Mouse (Mus musculus) forebrain, postnatal 0 days (tissue): ENCODE data around the gene Map3k4. TPM values are rescaled to one million over a fixed set of nuclear protein-coding genes. Genes with fewer than 3 reads are reported as not detected.

ENCODE experiments used
- ATAC-seq: fragments of 200-750 bp; cut with Nextera tagmentation; 2 replicates; pipeline ENCODE4 v1.8.0; 2017; ENCODE audit warnings: mild to moderate bottlenecking, moderate library complexity
- DNase-seq: peaks from one replicate; pipeline ENCODE4 v3.0.0-alpha.2; 2015
- H3K27ac ChIP-seq: fragments of 300-500 bp; sonication (generic); 2 replicates; pipeline ENCODE4 v1.5.1; 2014; ENCODE audit warnings: low read depth, mild to moderate bottlenecking, antibody characterized with exemption, low read length, moderate library complexity, mixed read lengths
- H3K27me3 ChIP-seq: fragments of 300-500 bp; sonication (generic); 2 replicates; pipeline ENCODE4 v1.6.1; 2014; ENCODE audit warnings: mild to moderate bottlenecking, low read length, mixed read lengths; ENCODE audit not compliant: insufficient read depth
- H3K36me3 ChIP-seq: fragments of 300-500 bp; sonication (generic); 2 replicates; pipeline ENCODE4 v1.6.1; 2014; ENCODE audit warnings: mild to moderate bottlenecking, moderate library complexity; ENCODE audit not compliant: insufficient read depth
- H3K4me1 ChIP-seq: fragments of 300-500 bp; sonication (generic); 2 replicates; pipeline ENCODE4 v1.6.1; 2014; ENCODE audit warnings: antibody characterized with exemption; ENCODE audit not compliant: insufficient read depth
- H3K4me2 ChIP-seq: fragments of 300-500 bp; sonication (generic); 2 replicates; pipeline ENCODE4 v1.6.1; 2014; ENCODE audit warnings: low read depth, mild to moderate bottlenecking, moderate library complexity
- H3K4me3 ChIP-seq: fragments of 300-500 bp; sonication (generic); 2 replicates; pipeline ENCODE4 v1.5.1; 2014; ENCODE audit warnings: low read depth, low read length, mixed read lengths
- H3K9ac ChIP-seq: fragments of 300-500 bp; sonication (generic); 2 replicates; pipeline ENCODE4 v1.6.1; 2014; ENCODE audit warnings: mild to moderate bottlenecking
- H3K9me3 ChIP-seq: fragments of 300-500 bp; sonication (generic); 2 replicates; pipeline ENCODE4 v1.6.1; 2016; ENCODE audit warnings: low read length
- CTCF ChIP-seq: sonication (generic); IDR thresholded peaks from 2 replicates; pipeline ENCODE4 v1.5.1; 2016; ENCODE audit warnings: antibody characterized with exemption, control low read depth, low read depth
- WGBS: fragments of 180-500 bp; shearing (Covaris S2); extraction: QIAGEN DNeasy Blood & Tissue Kit; methylation state at CpG from one replicate; pipeline ENCODE4 v1.1.7; 2014; 5-methylcytosine and 5-hydroxymethylcytosine counted together
- polyA plus RNA-seq: library from polyadenylated mRNA; unstranded; fragments of >200 nt; fragmentation: Nextera tagmentation; extraction: Ambion mirVana; gene quantifications from 2 replicates; pipeline ENCODE4 v1.2.1, GENCODE M21; 2015
- total RNA-seq: library from RNA; depleted of rRNA; stranded (reverse); fragments of >200 nt; gene quantifications from 2 replicates; pipeline ENCODE4 v1.2.3, GENCODE M21; 2014; rRNA removed

Gene Map3k4
- total RNA-seq: 28.9 and 35.3 TPM in 2 replicates
- polyA plus RNA-seq: 27.4 and 35.1 TPM in 2 replicates

DNA sequence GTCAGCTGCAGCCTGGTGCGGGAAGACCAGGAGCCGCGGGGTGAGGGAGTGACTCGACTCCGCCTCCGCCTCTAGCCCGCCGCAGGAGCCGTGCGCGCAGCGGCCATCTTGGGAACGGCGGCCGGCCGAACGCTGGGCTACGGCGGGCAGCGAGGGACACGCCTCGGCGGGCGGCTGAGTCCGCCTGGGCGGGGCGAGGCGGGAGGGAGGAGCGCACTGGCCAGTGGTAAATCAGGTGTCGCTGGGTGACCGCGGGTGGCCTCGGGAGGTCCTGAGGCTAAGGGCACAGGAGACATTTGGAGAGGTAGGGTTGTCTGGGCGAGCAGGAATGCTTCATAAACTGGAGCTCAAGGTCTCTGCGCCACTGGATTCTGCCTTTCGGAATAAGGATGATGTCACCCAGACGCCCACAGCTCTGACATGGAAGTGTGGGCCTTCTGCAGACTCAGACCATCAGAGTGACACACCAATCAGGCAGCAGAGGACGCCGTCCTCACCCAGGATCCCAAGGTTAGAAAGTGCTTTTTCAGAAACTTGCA, at the start of gene Map3k4:
Map3k4 (minus strand) TSS at position 134 of the 539 bp plus-strand sequence.
- peak within 1 kb of the TSS; percentile 92 for H3K9ac ChIP-seq
- H3K27me3 ChIP-seq: no peaks in the 10 kb centered on the region
- WGBS: under 1% methylated on average over 38 of the region's 39 CpGs
- DNase-seq (peak; percentile 91), ATAC-seq (peak; percentile 93)
- no peaks in the 10 kb centered on the region for H3K9me3 ChIP-seq
- peak within 1 kb of the TSS; percentile 75 for H3K4me2 ChIP-seq
- no peaks in the 10 kb centered on the region for H3K36me3 ChIP-seq
- H3K27ac ChIP-seq: peak within 1 kb of the TSS; percentile 98
- TF ChIP-seq CTCF: 0 out of 2 replicates have a peak, but pooled peaks have one; percentile 48
- H3K4me3 ChIP-seq: peak within 1 kb of the TSS; percentile 95
- peaks cover 7% of the 10 kb centered on the region; the same call in 1 of the 2 replicates for H3K4me1 ChIP-seq

DNA sequence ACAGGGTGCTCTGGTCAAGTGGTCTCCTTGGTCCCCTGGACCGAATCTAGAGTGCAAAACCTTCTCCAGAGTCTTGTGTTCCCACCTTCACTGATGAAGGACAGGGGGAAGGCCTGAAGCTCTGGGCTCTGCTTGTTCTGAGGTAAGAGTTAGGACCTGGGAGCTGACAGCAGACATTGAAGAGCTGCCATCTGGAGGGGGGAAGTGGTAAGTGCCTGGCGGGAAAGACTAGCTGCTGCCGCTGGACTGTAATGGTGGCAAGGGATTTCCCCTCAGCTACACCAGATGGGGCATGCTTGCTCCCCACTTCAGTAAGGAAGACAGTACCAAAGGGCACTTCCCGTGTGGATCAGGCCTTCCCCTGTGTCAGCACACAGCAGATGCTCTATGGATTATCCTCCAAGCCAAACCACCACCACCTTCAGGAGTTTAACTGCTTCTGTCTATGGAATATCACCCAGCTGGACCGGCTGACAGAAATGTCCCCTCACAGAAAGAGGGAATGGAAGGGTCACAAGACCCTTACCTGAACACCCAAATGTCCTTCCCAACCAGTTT, 48.9 kb upstream of the Map3k4 start:
- Histone ChIP-seq H3K9me3 (no peaks in the 10 kb centered on the region), H3K36me3 (no peaks in the 10 kb centered on the region), H3K4me2 (no peak overlapping the region), H3K4me3 (no peak overlapping the region), H3K9ac (no peak overlapping the region), H3K27ac (no peak overlapping the region), H3K4me1 (no peaks in the 10 kb centered on the region), H3K27me3 (no peaks in the 10 kb centered on the region)
- TF ChIP-seq CTCF: peak; percentile 82
- ATAC-seq (peak; percentile 70; the same call in 1 of the 2 replicates), DNase-seq (peak; percentile 72)
- WGBS: 38% methylated on average over 5 of the region's 5 CpGs

DNA sequence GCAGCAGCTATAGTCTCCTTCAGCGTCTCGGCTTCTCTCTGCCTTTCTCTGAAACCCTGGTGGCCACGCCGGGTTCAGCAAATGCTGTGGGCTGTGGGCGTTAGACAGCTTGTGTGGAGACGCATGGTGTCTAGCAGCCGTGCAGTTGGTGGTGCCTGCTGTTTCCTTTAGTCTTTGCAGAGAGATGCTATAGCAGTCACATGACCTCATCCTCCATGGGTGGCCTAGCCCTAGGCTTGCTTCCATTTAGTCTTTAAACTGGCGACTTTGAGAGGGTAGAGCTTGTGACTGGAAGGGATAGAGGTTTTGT, 45.8 kb upstream of the Map3k4 start:
- ATAC-seq (peak; percentile 79), DNase-seq (peak; percentile 21)
- H3K4me1 ChIP-seq: no peaks in the 10 kb centered on the region
- WGBS: 31% methylated on average over 8 of the region's 8 CpGs
- H3K4me2 ChIP-seq: no peak overlapping the region
- no peaks in the 10 kb centered on the region for H3K27me3 ChIP-seq
- no peak overlapping the region for H3K9ac ChIP-seq
- H3K9me3 ChIP-seq: no peaks in the 10 kb centered on the region
- H3K27ac ChIP-seq: no peak overlapping the region
- H3K4me3 ChIP-seq: no peak overlapping the region
- H3K36me3 ChIP-seq: no peaks in the 10 kb centered on the region
- peak; percentile 27 for TF ChIP-seq CTCF

DNA sequence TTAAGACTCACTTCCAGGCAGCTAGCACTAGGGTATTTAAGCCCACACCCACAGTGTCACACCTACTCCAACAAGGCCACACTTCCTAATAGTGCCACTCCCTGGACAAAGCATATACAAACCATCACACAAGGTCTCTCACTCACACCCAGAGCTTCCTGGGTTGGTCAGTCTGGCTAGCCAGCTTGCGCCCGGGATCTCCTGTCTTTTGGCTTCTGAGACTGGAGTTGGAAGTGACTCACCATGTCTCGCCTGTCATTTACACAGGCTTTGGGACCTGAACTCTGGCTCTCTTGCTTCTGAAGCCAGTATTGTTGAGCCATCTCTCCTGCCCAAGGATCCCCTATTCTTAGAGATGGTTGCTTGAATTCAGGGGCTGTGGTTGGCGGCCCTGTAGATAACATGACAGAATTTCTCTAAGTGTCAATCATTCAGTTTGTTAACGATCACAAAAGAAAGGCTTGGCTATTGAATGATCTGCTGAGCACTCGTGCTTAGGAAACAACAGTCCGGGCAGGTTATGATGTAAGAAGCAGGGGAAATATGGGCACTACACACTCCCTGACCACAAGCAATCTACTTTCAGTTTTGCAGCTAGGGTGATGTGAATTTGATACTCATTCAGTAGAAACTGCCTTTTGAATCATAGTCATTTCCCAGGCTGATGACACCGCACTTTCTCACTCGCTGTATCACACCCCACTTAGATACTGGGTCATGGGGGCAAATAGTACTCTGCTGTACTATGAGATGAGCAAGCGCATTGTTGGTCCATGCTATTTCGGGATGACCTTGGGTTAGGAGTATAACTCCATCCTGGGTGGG, 45.2 kb upstream of the Map3k4 start:
- H3K27me3 ChIP-seq: no peaks in the 10 kb centered on the region
- 74% methylated on average over 11 of the region's 11 CpGs for WGBS
- no peak overlapping the region for H3K9ac ChIP-seq
- DNase-seq: no peak
- no peaks in the 10 kb centered on the region for H3K9me3 ChIP-seq
- no peak overlapping the region for H3K4me2 ChIP-seq
- no peak for TF ChIP-seq CTCF
- no peak overlapping the region for H3K27ac ChIP-seq
- ATAC-seq: peak; percentile 5; the same call in 1 of the 2 replicates
- H3K36me3 ChIP-seq: no peaks in the 10 kb centered on the region
- no peak overlapping the region for H3K4me3 ChIP-seq
- no peaks in the 10 kb centered on the region for H3K4me1 ChIP-seq

DNA sequence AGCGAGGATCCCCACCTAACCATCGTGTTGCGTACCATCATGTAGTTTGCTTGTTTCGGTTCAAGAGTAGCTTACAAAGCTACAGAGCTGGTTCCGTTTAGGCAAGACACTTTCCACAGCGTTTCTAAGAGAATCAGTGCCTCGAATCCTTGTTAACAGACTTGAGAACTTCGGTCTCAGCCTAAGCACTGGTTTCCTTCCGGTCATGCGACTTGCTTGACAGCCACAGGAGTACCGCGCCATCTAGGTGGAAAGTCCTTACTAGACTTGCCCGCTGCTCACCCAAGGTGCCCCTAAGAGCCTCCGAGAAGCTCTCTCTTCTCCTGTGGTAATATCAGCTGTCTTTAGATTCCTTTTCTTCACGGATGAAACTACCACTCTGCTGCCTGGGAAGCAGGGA, 41.3 kb upstream of the Map3k4 start:
- Histone ChIP-seq H3K4me2 (no peak overlapping the region), H3K27me3 (no peaks in the 10 kb centered on the region), H3K27ac (no peak overlapping the region), H3K4me3 (no peak overlapping the region), H3K9me3 (no peaks in the 10 kb centered on the region), H3K9ac (no peak overlapping the region), H3K4me1 (no peaks in the 10 kb centered on the region), H3K36me3 (no peaks in the 10 kb centered on the region)
- no peak for TF ChIP-seq CTCF
- WGBS: 91% methylated on average over 15 of the region's 15 CpGs
- DNase-seq: no peak
- ATAC-seq: no peak

DNA sequence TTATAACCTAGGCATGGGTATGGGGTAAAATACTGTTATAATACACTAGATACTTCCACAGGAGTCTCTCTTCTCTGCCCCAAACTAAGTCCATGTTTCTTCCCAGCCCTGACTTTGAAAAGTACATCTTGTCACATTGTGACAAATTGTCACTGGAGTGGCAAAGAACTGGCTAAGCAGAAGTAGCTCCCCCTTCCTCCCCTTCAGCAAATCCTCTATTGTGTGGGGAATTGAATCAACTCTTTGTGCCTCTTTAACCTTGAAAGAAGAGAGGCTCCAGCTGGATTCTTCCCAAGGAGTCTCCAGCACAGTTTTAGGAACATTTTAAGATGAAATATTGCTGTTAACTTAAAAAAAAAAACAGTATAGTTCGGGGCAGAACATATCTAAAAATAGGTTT, 34.2 kb upstream of the Map3k4 start:
- Histone ChIP-seq H3K9me3 (no peaks in the 10 kb centered on the region), H3K4me3 (no peak overlapping the region), H3K9ac (no peak overlapping the region), H3K36me3 (no peaks in the 10 kb centered on the region), H3K27ac (no peak overlapping the region), H3K27me3 (no peaks in the 10 kb centered on the region), H3K4me2 (no peak overlapping the region), H3K4me1 (no peaks in the 10 kb centered on the region)
- TF ChIP-seq CTCF: no peak
- DNase-seq (no peak), ATAC-seq (no peak)
- 29% methylated on average over 1 of the region's 1 CpGs for WGBS

DNA sequence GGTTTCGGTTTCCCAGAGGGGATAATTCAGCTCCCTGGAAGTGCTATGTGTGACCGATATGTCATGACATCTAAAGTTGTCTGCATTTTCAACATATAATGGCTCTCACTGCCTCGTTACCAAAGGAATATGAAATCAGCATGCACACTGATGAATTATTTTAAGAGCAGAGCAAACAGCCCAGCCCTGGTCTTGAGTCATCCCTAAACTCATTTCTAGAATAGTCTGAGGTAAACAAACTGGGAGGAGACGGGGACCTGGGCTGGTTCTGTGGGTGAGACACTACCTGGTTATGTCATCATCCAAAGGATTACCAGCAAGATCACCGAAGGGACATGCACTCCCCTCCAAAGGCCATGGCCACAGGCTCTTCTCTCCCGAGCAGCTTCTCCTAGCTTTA, 33.0 kb upstream of the Map3k4 start:
- no peak overlapping the region for H3K9ac ChIP-seq
- no peaks in the 10 kb centered on the region for H3K4me1 ChIP-seq
- WGBS: 89% methylated on average over 6 of the region's 6 CpGs
- no peak overlapping the region for H3K4me3 ChIP-seq
- ATAC-seq: no peak
- no peaks in the 10 kb centered on the region for H3K36me3 ChIP-seq
- DNase-seq: no peak
- no peaks in the 10 kb centered on the region for H3K27me3 ChIP-seq
- H3K4me2 ChIP-seq: no peak overlapping the region
- no peak overlapping the region for H3K27ac ChIP-seq
- TF ChIP-seq CTCF: no peak
- no peaks in the 10 kb centered on the region for H3K9me3 ChIP-seq
